Mouse (Mus musculus) retina, embryonic 14.5 days (tissue): ENCODE results near the gene Scaper.

ENCODE experiments used
- DNase-seq: peaks from one replicate; pipeline ENCODE4 v3.0.0-alpha.2; 2015; ENCODE audit warnings: low spot score

Scaper gene

DNA sequence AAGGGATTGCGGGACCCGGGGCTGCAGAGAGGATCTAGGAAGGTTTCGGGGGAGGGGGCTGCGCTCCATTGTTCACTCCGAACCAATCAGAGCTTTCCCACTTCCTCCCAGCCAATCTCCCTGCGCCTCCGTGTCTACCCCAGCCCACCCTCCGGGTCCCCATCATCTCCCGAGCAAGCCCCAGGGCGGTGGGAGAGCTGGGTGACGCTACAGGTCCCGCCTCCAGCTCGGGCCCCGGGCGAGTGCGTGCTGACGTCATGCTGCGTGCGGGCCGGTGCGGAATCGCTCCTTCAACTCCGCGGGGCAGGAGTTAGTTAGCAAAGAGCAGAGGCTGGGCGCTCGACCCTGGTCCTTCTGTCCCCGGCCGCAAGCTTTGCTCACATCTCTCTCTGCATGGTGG is 397.0 kb downstream of the Scaper start:
- DNase-seq = peak; percentile 91

DNA sequence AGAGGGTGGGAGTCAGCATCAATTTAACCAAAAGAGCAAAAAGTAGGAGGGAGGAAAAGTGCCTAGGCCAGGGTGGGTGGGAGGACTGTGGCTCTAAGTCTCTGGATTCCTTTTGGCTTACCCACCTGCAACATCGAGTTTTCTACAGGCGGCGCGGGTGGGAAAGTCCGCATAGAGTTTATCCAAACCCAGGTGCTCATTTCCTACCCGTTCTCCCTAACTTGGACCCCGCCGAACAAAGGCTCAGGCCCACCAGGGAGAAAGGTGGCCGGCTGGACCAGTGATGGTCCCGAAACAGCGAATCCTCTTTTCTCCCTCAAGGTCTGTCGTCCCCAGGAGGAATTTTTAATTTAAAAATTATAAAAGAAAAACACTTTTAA is 397.5 kb downstream of the Scaper start:
- no peak for DNase-seq

DNA sequence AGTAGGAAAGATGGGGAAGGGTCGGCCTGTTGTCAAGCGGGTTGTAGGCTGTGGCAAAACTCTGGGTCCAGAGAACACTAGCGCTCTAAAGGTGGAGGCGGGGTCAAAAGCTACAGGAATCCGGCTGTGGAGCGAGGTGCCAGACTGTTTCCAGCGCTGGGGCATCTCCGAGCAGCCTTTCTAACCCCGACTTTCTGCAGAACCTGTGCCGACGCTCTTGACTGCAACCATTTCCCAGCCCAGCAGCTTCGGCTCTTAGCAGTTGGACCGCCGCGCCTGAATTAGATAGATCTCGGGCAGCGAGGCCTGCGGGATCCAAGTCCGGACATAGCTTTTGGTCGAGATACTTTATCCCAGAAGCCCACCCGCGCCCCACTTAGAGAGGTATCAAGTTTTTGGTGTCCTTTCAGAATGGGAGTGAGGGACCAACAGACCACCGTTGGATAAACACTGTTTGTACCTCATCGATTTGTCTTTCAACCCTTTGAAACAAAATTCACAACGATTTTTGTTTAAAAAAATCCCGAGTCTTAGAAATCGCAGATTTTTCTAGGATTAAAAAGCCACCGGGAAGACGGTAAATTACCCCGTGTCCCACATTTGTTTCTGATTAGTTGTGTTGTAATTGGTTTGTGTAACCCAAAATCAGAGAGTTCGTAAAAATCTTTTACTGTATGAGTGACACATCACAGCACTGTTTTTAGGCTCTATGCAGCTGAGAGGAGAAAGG is 398.1 kb downstream of the Scaper start:
- DNase-seq = peak; percentile 55

DNA sequence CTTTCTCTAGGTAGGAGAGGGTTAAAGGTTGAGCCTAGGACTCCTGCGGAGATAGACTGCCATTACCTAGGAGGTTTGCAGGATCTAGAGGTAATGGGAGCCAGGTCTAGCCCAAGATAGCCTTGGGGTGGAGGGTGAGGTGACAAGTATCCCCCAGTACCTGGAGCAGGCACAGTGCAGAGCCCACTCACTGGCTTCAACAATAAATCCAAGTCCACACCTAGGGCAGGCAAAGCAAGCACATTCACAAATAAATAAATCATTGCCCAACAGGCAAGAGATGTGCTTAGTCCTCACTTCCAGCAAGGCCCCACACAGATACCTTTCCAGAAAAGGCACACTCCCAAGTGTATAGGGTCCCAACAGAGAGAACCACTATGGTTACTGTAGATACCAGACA is 398.9 kb downstream of the Scaper start:
- no peak for DNase-seq

DNA sequence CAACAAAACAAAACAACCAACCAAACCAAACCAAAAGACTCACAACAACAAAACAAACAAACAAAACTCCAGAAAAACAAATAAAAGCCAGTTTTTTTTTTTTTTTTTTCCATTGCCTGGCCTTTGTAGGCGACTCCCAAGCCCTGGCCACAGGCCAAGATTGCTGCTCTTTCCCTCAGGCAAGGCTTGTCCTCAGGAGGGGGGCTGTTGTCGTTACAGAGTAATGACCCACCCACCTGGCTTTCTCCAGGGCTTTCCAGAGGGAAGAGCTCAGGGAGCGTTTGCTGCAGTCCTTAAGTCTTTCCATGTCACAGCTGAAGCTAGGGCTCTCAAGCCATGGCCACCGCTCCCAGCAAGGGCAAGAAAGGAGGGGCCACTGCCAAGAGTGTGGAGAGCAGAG is 399.5 kb downstream of the Scaper start, which contains the start of gene Isl2:
Gene Isl2, plus strand, starts transcription at position 296 of the 400 bp plus-strand sequence.
- peak; percentile 19 for DNase-seq

DNA sequence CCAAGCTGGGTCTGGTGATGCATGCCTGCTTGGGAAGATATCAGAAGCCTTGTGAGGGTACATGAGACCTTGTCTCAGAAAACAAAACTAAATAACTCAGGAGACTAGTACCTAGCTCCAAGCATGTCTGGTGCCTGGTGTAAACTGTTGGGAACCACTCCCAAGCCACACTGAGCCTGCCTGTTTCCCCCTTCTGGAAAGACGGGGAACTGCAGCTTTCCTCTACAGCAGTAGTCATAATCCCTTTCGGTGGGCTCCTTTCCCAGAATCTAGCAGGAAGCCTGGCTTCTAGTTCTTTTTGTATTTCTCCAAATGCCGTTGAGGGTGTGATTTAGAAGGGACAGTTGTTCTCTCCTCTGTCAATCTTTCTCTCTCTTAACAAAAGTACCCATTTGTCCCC is 402.0 kb downstream of the Scaper start:
- peak; percentile 83 for DNase-seq

DNA sequence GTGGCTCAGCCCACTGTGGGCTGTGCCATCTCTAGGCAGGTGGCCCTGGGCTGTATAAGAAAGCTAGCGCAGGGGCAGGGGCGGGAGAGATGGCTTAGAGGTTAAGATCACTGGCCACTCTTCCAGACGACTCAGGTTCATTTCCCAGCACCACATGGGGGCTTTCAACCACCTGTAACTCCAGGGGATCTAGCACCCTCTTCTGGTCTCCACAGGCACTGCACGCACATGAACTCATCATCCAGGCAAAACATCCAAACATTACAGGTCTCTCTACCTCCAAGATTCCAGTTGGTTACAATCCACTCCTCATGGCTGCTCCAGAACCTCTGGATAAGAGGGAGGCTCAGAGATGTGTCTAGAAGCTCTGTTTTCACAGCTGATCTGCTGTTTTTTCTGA is 412.2 kb downstream of the Scaper start:
- no peak for DNase-seq

DNA sequence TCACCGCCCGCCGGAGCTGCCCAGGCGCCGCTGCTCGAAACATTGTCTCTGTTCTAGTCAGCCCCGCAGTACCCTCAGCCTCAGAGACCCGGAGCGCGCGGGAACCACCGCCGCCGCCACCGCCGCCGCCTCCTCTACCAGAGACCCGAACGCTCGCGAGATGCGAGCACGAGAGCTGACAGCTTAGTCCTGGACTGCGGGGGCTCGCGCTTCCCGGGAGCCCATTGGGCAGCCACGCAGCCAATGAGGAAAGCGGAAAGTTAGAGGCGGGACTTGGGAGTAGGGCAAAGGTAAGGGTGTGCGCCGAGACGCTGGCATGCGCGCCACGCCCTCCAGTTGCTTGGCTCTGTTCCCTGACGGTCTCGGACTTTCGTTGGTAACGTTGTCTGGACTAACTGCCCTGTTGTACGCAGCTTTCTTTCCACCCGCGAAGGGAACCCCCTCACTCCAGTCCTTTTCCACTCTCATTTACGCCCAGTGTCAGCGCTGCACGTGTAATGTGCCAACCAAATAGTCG is 425.8 kb downstream of the Scaper start, which contains the start of gene Etfa:
Gene Etfa, minus strand, starts transcription at position 217 of the 517 bp plus-strand sequence.
- DNase-seq = peak; percentile 97

DNA sequence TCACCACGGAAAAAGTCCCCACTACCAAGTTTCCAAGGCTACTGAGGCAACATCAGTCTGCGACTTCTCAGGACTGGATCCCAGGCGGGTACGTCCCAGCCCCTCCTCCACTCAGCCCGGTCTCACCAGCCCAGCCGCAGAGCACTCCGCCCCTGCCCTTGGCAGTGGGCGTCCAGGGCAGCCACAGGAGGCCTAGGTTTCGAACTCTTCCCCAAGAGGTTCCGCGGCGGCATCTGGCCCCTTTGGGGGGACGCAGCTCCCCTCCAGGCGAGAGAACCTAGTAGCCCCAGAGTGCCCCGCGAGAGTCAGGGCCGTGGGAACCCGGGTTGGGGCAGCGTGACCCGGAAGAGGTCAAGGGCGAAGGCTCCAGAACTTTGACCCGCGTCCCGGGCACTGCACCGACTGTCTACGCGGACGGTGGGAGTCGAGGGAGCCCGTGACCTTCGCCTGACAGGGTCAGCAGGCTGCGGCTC is 426.4 kb downstream of the Scaper start:
- DNase-seq = peak; percentile 74

DNA sequence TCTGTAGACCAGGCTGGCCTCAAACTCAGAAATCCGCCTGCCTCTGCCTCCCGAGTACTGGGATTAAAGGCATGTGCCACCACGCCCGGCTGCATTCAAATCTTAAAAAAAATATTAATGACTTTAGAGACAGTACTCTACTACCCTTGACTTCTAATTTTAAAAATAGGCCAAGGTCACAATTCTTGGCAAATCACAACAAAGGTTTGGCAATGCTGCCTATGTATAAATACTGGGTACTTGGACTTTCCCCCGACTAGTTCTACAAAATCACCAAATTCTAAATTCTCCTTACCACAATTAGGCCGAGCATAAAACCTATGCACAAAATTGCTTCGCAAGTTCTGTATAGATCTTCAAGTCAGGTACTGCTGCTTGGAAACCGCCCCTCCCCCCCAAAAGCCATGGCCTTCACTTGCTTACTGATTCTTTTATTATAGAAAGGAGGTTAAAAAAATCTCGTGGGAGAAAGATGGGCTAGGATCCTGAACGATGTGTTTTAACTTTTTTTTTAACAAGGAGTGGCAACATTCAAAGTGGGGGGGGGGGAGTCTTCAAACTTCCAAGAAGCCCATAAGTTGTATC is 427.2 kb downstream of the Scaper start:
- DNase-seq = no peak

DNA sequence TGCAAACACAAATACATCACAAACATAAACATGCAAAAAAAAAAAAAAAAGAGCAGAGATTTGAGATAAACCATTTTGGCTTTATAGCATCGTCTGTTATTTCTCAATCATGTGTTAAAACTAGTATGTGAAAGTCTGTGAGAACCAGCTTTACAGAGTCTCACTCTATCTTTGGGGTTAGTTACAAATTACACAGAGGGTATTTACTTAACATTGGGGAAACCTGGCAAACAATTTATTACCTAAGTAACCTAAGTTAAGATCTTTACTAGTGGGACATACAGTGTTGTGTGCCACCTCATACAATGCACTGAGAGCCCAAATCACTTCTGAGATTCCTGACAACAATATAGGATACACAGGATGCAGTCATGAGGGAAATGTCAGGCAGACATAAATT is 428.2 kb downstream of the Scaper start:
- DNase-seq = no peak

DNA sequence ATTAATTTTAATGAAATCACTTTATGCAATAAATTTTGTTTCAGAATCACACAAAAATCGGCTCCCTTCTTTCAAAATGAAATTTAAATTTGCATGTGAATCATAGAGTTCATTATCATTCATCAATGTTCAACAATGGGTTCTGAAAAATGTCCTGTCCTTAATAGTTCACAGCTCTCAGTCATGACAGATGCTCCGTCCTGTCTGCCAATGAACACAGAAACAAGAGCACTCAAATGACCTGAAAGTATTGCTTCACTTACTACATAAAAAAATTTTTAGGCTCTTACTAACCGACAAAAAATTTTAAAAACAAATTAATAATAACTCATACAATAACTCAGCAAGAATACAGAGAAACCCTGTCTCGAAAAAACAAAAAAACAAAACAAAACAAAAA is 429.2 kb downstream of the Scaper start:
- DNase-seq = no peak

DNA sequence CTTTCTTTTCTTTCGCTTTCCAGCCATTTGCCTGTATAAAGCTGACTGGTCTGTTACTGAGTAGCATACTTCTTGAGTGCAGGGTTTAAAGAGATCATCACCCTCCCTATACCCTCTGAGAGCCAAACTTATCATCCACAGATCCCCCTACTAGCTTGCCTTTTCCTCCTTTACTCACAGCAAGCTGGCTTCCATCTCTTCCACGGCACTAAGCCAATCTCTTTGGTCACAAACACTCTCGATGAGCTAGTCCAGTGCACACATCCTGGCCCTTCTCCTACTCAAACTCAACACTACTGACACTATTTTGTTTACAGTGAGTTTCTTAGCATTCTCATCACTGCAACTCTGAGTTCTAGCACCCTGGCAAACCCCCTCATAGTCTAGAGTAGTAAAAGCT is 430.0 kb downstream of the Scaper start:
- no peak for DNase-seq
